8 mouse cellular contexts compared by ENCODE assay signal in genomic region chr2:32602600-32603054, GRCm38 (mm10). TPM values are rescaled to one million over a fixed set of nuclear protein-coding genes. Genes with fewer than 3 reads are reported as not detected.
A peak's percentile ranks its signal among the peaks of the same experiment; 100 is the strongest.
DNase-seq lines count a peak whose midpoint lies in the region; ATAC-seq lines count a peak whose summit lies in the region.

No protein-coding gene starts in this region.

- H3K4me3 ChIP-seq in hindbrain, embryonic 13.5 days = peak overlapping the region; percentile 18; the same call in 1 of the 2 replicates

- peak overlapping the region; percentile 45; the same call in 1 of the 2 replicates for H3K4me2 ChIP-seq in hindbrain, embryonic 13.5 days

- H3K36me3 ChIP-seq in hindbrain, embryonic 13.5 days = no peaks in the 10 kb centered on the region; the same call in 1 of the 2 replicates

- under 1% methylated on average over 11 of the region's 11 CpGs for WGBS in hindbrain, embryonic 13.5 days

- no peak for ATAC-seq in hindbrain, embryonic 13.5 days (ENCODE audit: low FRiP score)

- H3K27ac ChIP-seq in hindbrain, embryonic 13.5 days = no peak overlapping the region

- peaks cover 14% of the 10 kb centered on the region for H3K4me1 ChIP-seq in hindbrain, embryonic 13.5 days (replicated peaks)

- peaks cover 10% of the 10 kb centered on the region; the same call in 1 of the 2 replicates for H3K27me3 ChIP-seq in hindbrain, embryonic 13.5 days

- peak; percentile 81 for DNase-seq in Muller cell, postnatal 12 days (ENCODE audit: inconsistent ontology term)
- DNase-seq in cerebellum, postnatal 36 days = peak; percentile 93 to 97
- DNase-seq in frontal cortex, postnatal 25 days (ENCODE audit: low spot score in 2 of 2) = peak; percentile 87 to 95
- peak; percentile 89 to 97 for DNase-seq in layer of hippocampus, postnatal 25 days (ENCODE audit: extremely low spot score in 1 of 2, low spot score in 1 of 2)
- DNase-seq in lung, postnatal 14 days = peak; percentile 95
- peak; percentile 83 for DNase-seq in retina, embryonic 14.5 days (ENCODE audit: low spot score)
- peak; percentile 95 for DNase-seq in thymus, postnatal 4 days

- no peaks in the 10 kb centered on the region for H3K9me3 ChIP-seq in hindbrain, embryonic 13.5 days

- no peak overlapping the region for H3K9ac ChIP-seq in hindbrain, embryonic 13.5 days

RNA-seq across cellular contexts. Expression of gene St6galnac6, which starts 3.1 kb away (rescaled TPM):
- 13.1 and 13.5 TPM in 2 replicates for polyA plus RNA-seq in hindbrain, embryonic 13.5 days (2015; fragmentation: Nextera tagmentation; extraction: Ambion mirVana)
- 100 to 1,000 TPM; 105 to 124 TPM for total RNA-seq in layer of hippocampus, postnatal 25 days (2021)

RNA-seq across cellular contexts. Expression of gene St6galnac4, which starts 15.7 kb away (rescaled TPM):
- polyA plus RNA-seq in hindbrain, embryonic 13.5 days (2015; fragmentation: Nextera tagmentation; extraction: Ambion mirVana) = 22.8 and 23.4 TPM in 2 replicates
- 10 to 100 TPM; 41.4 to 48.8 TPM for total RNA-seq in layer of hippocampus, postnatal 25 days (2021)

RNA-seq across cellular contexts. Expression of gene Ak1, which starts 18.9 kb away (rescaled TPM):
- polyA plus RNA-seq in hindbrain, embryonic 13.5 days (2015; fragmentation: Nextera tagmentation; extraction: Ambion mirVana) = 68.9 and 71.5 TPM in 2 replicates
- 100 to 1,000 TPM; 127 to 140 TPM for total RNA-seq in layer of hippocampus, postnatal 25 days (2021)

RNA-seq across cellular contexts. Expression of gene 9430097D07Rik, which starts 27.1 kb away (rescaled TPM):
- polyA plus RNA-seq in hindbrain, embryonic 13.5 days (2015; fragmentation: Nextera tagmentation; extraction: Ambion mirVana) = 0.53 and 0.56 TPM in 2 replicates
- total RNA-seq in layer of hippocampus, postnatal 25 days (2021) = under 1 TPM in 1 of 2 experiments, not detected in 1; 0.33 TPM

RNA-seq across cellular contexts. Expression of gene Pip5kl1, which starts 28.0 kb away (rescaled TPM):
- polyA plus RNA-seq in hindbrain, embryonic 13.5 days (2015; fragmentation: Nextera tagmentation; extraction: Ambion mirVana) = 9.0 and 9.6 TPM in 2 replicates
- 1 to 10 TPM; 4.0 to 4.1 TPM for total RNA-seq in layer of hippocampus, postnatal 25 days (2021)
